Mouse (Mus musculus) layer of hippocampus, adult 9-11 months (tissue): ENCODE data around the gene Castor2.

Experiments
- DNase-seq: peaks from one replicate; pipeline ENCODE4 v3.0.0; 2022

Gene Castor2

DNA sequence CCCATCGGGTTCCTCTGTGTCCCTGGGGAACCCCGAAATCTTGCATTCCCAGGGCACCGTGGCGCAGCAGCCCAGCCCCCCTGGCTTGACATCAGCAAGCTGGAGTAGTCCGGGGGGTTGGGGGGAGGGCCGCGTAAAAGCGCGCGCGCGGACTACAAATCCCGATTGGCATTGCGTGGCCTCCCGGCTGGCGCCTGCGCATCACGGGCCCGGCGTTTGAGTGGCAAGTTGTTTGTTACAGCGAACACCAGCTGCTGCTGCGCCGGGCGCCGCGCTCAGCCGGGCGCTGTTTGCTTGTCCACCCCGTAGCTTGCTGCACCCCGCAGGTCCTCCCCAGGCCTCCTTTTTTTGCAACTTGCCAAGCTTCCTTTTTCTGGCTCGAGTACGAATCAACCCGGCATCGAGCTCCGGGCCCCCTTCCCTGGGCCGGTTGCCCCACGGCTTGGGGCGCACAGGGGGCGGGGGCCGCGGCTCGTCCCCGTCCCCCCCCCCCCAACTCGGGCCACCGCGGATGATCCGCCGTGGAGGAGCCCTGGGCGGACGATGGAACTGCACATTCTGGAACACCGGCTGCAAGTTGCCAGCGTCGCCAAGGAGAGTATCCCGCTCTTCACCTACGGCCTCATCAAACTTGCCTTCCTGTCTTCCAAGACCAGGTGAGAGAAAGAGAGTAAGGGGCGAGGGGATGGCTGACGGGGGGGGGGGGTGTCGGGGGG is at the start of gene Castor2:
TSS of gene Castor2 (plus strand) at position 216 of the 716 bp plus-strand sequence.
- DNase-seq, result peak; percentile 96

DNA sequence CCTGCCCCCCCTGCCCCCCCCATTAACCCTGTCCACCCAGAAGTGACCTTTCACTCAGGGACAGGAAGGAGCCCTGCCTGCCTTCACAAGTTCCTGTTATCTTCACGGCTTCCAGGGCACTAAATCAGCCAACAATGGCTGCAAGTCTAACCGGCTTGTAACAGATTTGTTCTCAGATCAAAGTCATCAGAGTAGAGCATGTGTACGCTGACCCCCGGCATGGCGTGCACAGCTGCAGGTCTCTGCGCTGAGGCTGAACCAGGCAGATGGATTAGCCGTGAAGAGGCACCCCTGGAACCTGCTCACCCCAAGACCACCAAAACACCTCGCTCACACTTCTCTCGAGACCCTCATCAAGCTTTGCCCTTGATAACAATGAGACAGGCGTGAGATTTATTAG is 48.8 kb upstream of the Castor2 start:
- DNase-seq, result no peak

DNA sequence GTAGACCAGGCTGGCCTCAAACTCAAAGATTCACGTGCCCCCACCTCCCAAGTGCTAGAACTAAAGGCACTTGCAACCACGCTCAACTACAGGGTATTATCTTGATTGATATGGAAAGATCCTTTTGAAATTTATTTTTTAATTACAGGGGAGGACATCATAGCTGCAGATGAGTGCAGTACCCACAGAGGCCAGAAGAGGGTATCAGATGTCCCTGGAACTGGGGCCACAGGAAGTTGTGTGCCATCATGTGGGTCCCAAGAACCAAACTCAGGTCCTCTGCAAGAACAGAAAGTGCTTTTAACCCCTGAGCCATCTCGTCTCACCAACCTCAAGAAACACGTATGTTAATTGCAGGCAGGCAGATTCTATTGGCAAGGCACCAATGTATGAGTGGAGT is 46.9 kb upstream of the Castor2 start:
- DNase-seq, result no peak

DNA sequence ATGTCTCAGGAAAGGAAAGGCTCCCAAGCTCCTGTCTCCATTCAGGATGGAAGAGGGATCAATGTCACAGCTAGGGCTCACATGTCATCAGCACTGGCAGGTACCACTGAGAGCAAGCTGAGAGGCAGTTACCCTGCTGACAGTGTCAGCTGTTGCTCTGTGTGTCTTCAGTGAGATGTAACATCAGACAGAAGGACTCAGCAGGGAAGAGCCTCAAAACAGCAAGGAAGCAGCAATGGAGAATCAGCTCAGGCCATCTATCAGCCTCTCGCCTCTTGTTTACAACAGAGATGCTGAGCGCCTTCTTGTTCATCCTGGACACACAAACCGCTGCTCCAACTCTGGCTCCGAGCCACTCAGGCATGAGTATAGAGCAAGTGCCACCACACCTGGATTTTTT is 45.0 kb upstream of the Castor2 start:
- DNase-seq, result no peak

DNA sequence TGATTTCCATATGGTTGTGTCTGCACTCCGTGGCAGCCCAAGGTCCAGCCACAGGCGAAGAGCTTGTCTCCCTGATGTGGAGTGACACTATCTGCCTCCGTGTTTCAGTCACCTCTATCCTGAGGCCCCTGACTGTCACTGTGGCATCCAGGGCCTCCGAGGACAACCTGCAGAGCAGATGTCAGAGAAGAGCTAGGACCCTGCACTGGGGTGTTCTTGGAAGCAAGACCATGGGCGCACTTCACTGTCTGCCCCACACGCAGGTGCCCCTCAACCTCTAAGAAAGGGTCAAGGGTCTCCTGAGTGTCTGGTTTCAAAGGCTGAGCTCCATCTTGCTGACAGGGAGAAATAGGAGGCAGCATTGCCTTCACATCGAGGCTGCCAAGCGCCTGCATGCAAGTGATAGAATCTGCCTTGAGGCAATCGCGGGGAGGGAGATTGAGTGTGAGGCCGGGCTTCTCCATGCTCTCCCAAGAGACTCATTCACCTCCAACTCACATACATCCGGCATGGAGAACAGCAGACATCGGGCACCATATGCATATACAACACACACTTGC is 40.6 kb upstream of the Castor2 start:
- no peak for DNase-seq

DNA sequence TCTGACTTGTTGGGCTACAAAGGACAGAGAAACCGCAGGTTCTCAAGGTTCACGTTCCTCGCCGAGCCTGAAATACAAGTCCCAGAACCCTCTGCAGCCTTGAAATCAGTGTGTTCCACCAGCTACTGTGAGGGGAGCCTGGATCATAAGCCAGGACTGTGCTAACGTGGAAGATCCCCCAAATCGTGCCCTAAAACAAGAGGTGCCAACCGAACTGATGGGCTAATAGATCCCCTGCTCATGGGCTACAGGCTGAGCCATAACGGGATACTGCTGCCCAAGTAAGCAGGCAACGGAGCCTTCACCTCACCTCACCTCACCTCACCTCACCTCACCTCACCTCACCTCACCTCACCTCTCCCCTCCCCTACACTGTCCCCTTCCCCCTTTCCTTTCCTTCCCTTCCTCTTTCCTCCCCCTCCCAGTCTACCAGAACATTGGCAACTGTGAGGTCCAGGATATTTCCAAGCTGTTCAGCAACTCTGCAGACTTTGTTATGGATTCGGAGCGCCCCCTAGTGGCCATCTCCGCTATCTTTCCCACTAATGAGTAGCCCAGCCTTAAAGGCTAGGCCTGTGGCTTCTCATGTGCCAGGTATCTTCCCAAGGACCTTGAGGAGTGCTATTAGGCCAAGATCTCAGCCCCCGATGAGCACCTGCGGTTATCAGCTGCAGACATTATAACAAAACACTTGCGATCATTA is 36.0 kb upstream of the Castor2 start:
- peak; percentile 78 for DNase-seq

DNA sequence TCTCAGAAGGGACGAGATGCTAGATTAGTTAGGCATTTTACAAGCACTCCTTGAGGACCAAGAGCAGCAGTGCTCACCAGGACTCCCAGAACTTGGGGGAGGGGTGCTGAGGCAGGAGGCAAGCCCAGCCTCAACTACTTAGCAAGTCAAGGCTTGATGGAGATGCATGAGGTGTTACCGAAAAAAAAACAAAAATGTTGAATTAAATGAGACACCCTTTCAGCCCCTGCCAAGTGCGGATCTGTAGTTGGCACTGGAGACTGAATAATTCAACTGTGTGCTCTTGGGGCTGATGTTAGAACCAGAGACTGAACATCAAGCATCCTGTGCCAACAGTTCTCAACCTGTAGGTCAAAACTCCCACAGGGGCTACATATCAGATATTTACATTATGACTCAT is 33.2 kb upstream of the Castor2 start:
- DNase-seq, result no peak

DNA sequence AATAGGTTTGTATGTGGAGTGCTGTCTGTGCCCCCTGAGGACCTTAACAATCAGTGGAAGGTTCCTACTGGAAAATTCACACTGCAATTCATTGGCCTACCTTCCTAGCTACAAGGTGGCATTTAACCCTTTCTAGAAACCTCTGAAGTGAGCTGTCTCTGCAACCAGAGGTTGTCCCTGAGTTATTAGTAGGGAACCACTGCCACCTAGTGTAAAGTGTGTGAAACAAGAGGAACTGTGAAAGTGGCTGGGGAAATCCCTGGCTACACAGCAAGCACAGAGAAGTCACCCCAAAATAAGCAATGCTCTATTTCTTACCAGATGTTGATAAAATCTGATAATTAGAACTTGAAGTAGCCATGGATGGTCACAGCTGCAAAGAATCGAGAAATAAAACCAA is 31.6 kb upstream of the Castor2 start:
- no peak for DNase-seq

DNA sequence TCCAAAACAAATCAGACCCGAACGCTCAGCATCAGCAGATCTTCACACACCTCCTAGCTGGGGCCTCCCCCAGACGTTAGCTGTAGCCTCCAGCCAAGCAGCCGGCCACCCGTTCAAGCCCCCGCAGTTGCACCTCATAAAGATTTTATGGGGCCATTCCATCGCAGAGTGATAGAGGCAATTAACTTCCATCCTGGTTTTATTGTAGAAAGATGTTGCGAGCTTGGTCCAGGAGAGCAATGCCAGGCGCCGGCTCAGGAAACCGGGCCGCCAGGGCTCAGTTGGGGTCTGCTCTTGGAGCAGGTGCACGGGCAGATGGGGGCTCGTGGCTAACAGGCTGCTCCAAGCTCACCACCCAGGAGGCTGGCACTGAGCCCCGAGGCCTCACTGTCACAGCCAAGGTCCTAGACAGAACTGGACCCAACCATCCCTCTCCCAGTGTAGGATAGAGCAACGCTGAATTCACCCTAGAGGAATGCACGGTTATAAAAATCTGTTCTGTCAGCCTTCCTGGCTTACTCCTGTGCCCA is 25.9 kb upstream of the Castor2 start:
- no peak for DNase-seq

DNA sequence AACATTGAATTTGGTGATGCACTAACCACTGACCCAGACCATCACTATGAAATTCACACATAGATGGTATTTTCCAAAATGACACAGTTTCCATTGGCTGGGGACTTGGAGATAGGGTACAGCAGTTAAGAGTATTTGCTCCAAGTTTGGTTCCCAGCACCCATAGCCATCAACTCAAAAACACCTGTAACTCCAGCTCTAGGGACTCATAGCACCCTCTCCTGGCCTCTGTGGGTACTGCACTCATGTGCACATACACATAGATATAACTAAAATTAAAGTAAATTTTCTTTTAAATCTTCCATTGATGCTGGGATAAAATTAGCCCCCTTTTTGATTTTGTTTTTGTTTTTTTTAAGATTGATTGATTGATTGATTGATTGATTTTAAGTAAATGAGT is 25.1 kb upstream of the Castor2 start:
- DNase-seq, result no peak

DNA sequence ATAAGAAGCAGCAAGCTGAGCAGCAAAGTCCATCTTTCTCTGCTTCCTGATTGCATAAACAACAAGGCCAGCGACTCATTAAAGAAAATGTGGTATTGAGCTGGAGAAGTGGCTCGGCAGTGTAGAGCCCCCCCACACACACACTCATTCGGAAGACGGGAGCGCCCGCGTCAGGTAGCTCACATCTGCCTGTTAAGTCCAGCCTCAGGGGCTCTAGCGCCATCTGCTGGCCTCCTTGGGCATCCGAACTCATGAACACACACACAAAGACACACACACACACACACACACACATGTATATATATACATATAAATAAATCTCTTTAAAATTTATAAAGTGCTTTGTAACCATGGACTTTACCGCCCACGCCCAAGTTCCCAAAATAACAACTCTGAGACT is 23.3 kb upstream of the Castor2 start:
- no peak for DNase-seq

DNA sequence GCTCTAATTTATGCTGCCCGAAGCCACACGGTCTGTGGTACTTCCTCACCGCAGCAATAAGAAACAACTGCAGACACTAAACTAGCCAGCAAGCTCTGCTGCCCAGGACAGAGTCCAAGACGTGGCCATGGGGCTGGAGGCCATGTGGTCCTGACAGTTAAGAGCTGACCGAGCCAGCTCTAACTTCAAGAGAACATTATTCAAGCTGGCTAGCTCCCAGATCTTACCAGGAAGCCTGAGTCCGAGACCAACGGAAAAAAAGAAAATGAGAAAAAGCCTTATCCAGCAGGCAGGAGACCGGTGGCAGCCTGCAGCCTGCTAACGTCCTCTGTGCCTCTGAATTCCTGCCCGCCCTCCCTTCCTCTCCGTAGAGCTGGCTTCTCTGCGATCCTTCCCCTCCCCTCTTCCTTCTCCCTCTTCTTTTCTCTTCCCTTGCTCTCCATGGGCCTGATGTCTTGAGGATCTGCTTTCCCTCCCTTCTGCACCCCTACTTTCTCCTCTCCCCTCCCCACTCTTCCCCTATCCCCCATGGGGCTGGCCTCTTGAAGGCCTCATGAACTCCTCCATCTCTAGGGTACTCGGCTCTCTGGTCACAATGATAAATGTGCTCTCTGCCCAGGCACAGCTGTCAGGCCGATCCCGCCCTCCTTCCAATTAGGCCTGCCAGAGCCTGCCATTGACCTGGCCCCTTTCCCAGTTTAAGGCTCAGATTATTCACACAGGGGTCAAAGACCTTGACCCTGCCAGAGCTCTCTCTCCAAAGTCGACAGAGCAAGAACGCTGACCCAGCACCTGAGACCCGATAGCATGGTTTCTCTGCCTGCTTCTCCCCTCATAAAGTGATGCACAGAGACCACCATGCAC is 18.6 kb upstream of the Castor2 start:
- DNase-seq, result no peak

DNA sequence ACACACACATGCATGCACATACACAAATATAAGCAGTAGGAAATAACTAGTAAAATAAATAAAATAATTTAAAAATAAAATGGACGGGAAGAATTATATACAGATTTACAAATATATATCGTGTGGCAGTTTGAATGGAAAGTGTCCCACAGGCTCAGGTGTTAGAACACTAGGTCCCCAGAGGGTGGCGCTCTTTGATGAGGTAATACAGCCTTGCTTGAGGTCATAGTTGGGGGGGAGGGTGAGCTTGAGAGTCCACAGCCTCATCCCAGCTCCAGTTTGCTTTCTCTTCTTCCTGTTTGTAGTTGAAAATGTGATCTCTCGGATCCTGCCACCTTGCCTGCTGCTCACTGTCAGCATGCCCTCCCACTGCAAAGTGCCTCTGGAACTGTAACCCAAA is 14.3 kb upstream of the Castor2 start:
- no peak for DNase-seq

DNA sequence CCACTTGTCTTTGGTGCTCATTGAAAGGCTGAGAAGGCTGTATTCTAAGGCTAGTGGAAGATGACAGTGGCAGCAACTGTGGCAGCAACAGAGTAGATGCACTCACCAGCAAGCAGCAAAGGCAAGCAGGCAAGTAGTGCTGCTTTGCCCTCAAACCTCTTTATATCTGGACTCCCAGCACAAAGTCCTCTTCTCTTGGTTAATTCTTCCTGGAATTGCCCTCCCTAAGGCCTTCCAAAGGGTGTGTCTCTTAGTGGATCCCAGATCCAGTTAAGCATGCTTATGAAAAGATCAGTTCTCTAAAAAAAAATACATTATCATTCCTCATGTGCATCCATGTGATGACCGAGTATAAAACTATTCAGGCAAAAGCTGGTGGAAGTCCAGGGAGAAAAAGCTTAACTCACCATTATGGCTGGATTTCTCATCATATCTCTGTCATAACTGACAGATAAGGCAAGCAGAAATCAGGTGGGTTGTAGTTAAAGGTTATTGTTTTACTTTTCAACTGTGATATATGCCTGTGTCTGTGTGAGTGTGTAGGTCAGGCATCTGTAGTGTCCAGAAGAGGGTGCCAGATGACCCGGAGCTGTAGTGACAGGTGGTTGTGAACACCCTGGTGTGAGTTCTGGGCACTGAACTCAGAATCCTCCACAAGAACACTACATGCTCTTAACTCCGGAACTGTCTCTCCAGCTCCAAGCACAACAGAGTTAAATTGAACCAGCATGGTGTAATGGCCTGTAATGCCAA is 13.4 kb upstream of the Castor2 start:
- DNase-seq, result no peak

DNA sequence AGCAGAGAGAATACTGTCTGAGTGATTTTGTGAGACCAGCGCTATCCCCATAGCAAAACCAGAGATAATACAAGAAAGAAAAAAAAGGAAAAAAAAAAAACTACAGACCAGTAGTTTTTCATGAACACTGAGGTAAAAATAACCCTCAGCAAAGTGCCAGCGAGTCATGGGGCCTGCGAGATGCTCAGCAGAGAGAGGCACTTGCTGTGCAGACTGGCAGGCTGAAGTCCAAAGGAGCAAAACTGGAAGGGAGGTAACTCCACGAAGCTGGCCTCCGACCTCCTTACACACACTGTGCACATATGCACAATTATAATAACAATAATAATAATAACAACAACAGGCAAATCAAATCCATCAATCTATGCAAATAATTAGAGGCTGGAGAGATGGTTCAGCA is 12.3 kb upstream of the Castor2 start:
- no peak for DNase-seq

DNA sequence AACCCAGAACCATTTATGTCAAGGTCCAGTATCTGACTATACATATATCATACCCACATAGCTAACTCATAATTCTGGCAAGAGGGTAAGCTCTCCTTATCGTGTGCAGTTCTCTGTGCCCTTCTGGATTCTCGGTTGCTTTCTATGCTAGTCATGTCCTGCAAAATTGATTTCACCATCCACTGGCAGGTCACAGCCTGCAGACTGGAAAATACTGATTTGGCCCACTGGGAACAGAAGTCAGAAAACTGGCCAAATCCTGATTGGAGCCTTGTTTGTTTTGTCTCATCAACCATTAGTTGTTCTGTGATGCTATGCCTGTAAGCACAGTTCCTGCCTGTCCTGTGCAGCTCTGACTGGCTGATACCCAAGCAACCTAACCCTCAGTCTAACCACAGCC is 3.7 kb upstream of the Castor2 start:
- DNase-seq, result no peak

DNA sequence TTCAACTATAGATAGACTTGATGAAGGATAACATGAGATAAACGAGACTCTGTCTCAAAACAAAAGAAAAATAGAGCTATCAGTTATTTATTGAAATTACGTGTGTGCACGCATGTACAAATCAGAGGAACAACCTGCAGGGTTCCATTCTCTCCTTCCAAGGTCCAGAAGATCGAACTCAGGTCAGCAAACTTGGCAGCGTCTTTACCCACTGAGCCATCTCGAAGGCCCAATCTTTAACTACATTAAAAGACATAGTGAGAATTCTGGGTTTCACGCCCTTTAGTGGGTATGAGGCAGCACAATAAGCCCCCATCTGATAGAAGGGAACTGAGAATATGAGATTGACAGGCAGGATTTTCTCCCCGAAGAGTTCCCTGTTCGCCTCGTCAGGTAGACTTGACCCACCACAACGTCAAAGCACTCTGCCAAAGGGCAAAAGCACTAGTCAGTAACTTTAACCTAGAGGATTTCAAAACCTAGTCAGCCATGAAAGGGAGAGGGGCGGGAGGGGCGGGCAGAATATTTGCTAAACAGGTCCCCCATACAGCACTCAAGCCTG is 1.1 kb upstream of the Castor2 start:
- no peak for DNase-seq

DNA sequence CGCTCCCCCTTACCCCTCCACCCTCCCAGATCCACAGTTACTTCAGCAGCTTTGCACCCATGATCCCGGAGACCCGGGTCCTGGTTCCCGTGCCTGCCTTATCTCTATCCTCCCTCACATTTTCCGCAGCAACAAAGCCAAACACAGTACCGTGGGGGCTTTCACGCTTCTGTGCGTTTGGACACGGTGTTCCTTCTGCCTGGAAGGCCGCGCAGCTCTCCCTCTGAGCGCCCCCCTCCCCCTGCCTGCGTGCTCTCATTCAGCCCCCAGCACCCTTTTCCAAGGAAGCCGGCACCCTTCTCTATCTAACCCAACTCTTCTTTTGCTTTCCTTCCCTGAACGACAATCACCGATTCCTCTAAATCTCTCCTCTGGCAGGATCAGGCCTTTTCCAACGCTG is 535 bp upstream of the Castor2 start:
- peak; percentile 45 for DNase-seq

DNA sequence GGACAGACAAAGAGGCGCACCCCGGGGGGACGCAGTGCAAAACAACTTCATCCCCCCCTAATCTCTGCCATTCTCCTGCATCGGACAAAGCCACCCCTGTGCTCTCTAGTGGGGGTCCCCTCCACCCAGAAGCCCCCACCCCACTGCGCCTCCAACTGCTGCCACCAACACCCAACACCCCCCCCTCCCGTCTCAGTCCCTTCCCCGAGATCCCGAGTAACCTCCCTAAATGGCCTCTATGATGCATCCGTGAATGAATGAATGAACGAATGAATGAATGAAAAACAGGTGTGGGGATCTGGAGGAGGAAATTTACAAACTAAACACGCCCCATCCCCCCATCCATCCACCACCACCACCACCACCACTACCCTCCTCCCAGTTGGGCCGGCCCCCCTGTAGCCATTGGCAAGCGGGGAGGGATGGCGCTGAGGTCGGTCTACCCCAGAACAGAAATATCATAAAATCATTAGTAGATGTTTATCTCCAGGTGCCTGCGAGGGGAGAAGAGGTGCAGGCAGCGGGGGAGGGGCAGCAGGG is 791 bp downstream of the Castor2 start:
- no peak for DNase-seq

DNA sequence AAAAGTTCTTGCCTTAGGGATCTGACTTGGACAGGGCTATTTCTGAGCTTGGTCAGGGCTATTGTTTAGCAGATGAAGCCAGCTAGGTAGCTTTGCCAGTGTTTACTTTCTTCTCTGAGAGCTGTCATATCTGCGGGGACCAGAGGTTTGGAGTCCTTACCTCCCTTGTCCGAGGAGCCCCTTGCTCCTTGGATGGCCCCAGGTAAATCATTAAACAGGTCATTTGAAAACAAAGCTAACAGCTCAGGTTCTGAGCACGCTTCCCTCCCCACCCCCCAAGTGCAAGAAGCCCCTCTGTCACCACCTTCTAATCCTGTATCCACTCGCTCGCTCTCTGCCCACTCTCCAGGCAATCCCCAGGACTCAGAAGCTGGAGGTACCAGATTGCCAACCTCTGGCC is 1.8 kb downstream of the Castor2 start:
- no peak for DNase-seq

DNA sequence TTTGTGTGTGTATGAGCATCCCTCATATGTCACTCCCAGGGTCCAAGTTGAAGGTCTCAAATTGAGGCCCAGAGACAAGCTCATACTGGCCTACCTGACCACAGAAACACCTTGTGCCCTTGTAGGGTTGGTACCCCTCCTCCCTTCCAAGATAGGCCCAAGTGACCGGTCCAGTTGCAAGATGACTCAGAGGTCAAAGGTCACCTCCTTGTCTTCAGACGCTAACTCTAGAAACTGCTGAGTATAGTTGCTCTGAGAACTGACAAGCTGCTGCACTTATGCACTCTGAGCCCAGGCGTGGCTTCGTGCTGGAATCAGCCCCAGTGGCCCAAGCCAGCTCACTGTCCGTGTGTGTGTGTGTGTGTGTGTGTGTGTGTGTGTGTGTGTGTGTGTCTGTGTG is 2.4 kb downstream of the Castor2 start:
- no peak for DNase-seq

DNA sequence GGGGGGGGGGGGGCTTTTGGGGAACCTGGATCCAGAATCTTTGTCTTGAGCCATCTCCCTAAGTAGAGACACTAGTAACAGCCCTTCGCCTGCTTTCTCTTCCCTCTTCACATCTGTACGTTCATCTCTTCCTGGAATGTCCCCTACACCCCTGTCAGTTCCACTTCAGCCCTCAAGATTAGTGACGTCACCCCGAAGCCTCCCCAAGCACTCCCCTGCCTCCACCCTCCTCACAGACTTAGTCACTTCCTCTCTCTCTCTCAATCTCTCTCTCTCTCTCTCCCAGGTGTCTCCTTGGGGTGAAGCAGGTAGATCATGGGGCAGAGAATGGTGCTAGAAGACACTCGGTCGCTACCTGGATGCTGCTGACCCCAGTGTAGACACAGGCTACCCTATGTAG is 3.2 kb downstream of the Castor2 start:
- DNase-seq, result no peak
